Mouse (Mus musculus) limb, embryonic 11.5 days (tissue): Measurements from ENCODE around the gene Ankrd2. TPM values are rescaled to one million over a fixed set of nuclear protein-coding genes. Genes with fewer than 3 reads are reported as not detected.
"Not testable (repeated sequence)": the region's sequence is repeated elsewhere in the genome, so short reads cannot be mapped to it uniquely, and the experiment has no call there.

Experiments
- ATAC-seq: fragments of 200-750 bp; cut with Nextera tagmentation; 2 replicates; pipeline ENCODE4 v1.8.0; 2017; ENCODE audit warnings: low read depth; ENCODE audit not compliant: insufficient number of reproducible peaks, low FRiP score, low TSS enrichment
- DNase-seq: peaks from one replicate; pipeline ENCODE4 v3.0.0-alpha.2; 2015; ENCODE audit warnings: low spot score
- H3K27ac ChIP-seq: fragments of 300-500 bp; sonication (generic); replicated peaks from 2 replicates; pipeline ENCODE4 v1.5.1; 2014; ENCODE audit warnings: low read depth, mild to moderate bottlenecking, low read length
- H3K27me3 ChIP-seq: fragments of 300-500 bp; sonication (generic); 2 replicates; pipeline ENCODE4 v1.6.1; 2014; ENCODE audit warnings: mild to moderate bottlenecking, low read length, mixed read lengths; ENCODE audit not compliant: control insufficient read depth, insufficient read depth
- H3K36me3 ChIP-seq: fragments of 300-500 bp; sonication (generic); 2 replicates; pipeline ENCODE4 v1.6.1; 2014; ENCODE audit warnings: mild to moderate bottlenecking, low read length, moderate library complexity, mixed read lengths; ENCODE audit not compliant: control insufficient read depth, insufficient read depth
- H3K4me1 ChIP-seq: fragments of 300-500 bp; sonication (generic); 2 replicates; pipeline ENCODE4 v1.6.1; 2014; ENCODE audit warnings: low read length, mixed read lengths; ENCODE audit not compliant: control insufficient read depth, insufficient read depth
- H3K4me2 ChIP-seq: fragments of 300-500 bp; sonication (generic); 2 replicates; pipeline ENCODE4 v1.6.1; 2014; ENCODE audit warnings: low read depth, mild to moderate bottlenecking, moderate library complexity; ENCODE audit not compliant: severe bottlenecking
- H3K4me3 ChIP-seq: fragments of 300-500 bp; sonication (generic); 2 replicates; pipeline ENCODE4 v1.5.1; 2014; ENCODE audit warnings: low read depth, low read length
- H3K9ac ChIP-seq: fragments of 300-500 bp; sonication (generic); 2 replicates; pipeline ENCODE4 v1.6.1; 2014; ENCODE audit warnings: mild to moderate bottlenecking, low read length
- H3K9me3 ChIP-seq: fragments of 300-500 bp; sonication (generic); 2 replicates; pipeline ENCODE4 v1.6.1; 2016; ENCODE audit warnings: low read length; ENCODE audit not compliant: control insufficient read depth
- WGBS: fragments of 180-500 bp; shearing (Covaris S2); extraction: QIAGEN DNeasy Blood & Tissue Kit; methylation state at CpG from one replicate; pipeline ENCODE4 v1.1.7; 2014; 5-methylcytosine and 5-hydroxymethylcytosine counted together
- polyA plus RNA-seq: library from polyadenylated mRNA; unstranded; fragments of >200 nt; fragmentation: Nextera tagmentation; extraction: Ambion mirVana; gene quantifications from 2 replicates; pipeline ENCODE4 v1.2.1, GENCODE M21; 2014

Ankrd2 gene
- polyA plus RNA-seq, 1 experiment from 2014 or later: 0.31 TPM

GRCm38 (mm10) chr19:42081613-42082012 is 45.8 kb downstream of the Ankrd2 start:
- 95% methylated on average over 5 of the region's 5 CpGs for WGBS
- not testable (repeated sequence) for H3K4me1 ChIP-seq, ATAC-seq

GRCm38 (mm10) chr19:42085690-42086089 is 49.9 kb downstream of the Ankrd2 start:
- no peak for DNase-seq
- no peak for ATAC-seq
- no peak overlapping the region for H3K27ac ChIP-seq

More at GRCm38 (mm10) chr19:42081613-42082012, 45.8 kb downstream of the Ankrd2 start:
- not testable (repeated sequence) for H3K4me2 ChIP-seq, H3K27ac ChIP-seq, H3K9me3 ChIP-seq, H3K9ac ChIP-seq, H3K4me3 ChIP-seq, DNase-seq, H3K27me3 ChIP-seq, H3K36me3 ChIP-seq

DNA sequence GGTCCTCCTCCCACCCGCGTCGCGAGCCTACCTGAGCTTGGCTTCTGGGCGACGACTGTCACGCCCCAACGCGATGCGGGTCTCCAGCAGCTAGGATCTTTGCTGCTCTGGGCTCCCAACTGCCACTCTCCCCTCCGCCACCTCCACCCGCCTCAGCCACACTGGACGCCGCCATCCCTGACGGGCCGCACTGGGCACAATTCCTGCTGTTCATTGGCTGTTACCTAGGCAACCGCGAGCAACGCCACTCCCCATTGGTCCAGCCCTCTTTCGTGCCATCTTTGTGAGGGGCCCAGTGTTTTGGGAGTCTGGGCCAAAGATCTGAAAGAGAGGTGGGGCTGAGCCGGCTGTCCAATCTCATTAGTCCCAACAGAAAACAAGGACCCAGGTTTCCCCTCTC is 50.4 kb downstream of the Ankrd2 start, which contains the start of gene Morn4:
Gene Morn4, minus strand, starts transcription at position 192 of the 400 bp plus-strand sequence.
- DNase-seq (peak; percentile 97), ATAC-seq (peak; percentile 80)
- Histone ChIP-seq H3K9me3 (no peaks in the 10 kb centered on the region), H3K4me3 (peak within 1 kb of the TSS; percentile 75), H3K36me3 (no peaks in the 10 kb centered on the region), H3K9ac (peak within 1 kb of the TSS; percentile 74), H3K4me1 (peaks cover 7% of the 10 kb centered on the region; the same call in 1 of the 2 replicates), H3K27me3 (no peaks in the 10 kb centered on the region), H3K4me2 (peak within 1 kb of the TSS; percentile 86), H3K27ac (no peak within 1 kb of the TSS)
- 0% methylated on average over 21 of the region's 21 CpGs for WGBS

More at GRCm38 (mm10) chr19:42085690-42086089, 49.9 kb downstream of the Ankrd2 start:
- Histone ChIP-seq H3K27me3 (no peaks in the 10 kb centered on the region), H3K4me3 (peak overlapping the region; percentile 75), H3K4me2 (peak overlapping the region; percentile 86), H3K9ac (peak overlapping the region; percentile 74), H3K36me3 (no peaks in the 10 kb centered on the region), H3K4me1 (peaks cover 6% of the 10 kb centered on the region; the same call in 1 of the 2 replicates), H3K9me3 (no peaks in the 10 kb centered on the region)
- 9% methylated on average over 10 of the region's 10 CpGs for WGBS

DNA sequence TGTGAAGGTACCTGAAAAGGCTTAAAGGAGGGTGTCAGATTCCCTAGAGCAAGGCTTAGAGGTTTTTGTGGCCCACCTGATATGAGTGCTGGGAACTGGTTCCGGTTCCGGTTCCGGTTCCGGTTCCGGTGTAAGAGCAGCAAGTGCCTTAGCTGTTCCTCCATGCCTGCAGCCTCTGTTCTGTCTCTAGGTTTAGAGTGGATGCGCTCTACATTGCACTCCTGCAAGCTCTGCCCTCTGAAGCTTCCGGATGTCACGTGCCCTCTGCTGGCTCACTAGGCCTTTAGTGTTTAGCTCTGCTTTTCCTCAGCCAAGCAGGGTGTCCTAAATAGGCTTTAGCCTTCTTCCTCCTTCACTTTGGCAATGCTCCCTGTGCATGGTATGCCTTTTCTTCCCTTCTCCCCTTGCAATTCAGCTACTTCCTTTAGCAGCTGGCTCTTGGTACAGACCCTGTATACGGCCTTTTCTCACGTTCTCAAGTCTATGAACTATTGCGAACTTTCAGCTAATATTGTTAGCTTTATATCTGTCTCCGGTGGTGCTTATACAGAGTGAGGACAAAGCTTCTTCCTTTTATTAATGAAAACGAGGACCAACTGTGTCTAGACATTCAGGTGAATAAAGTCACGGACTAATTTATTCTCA is 53.4 kb downstream of the Ankrd2 start:
- peak overlapping the region; percentile 93; the same call in 1 of the 2 replicates for H3K4me3 ChIP-seq
- H3K4me1 ChIP-seq: peaks cover 9% of the 10 kb centered on the region; the same call in 1 of the 2 replicates
- H3K27me3 ChIP-seq: no peaks in the 10 kb centered on the region
- no peaks in the 10 kb centered on the region for H3K9me3 ChIP-seq
- 25% methylated on average over 14 of the region's 14 CpGs for whole genome bisulfite sequencing
- H3K36me3 ChIP-seq: no peaks in the 10 kb centered on the region
- ATAC-seq: no peak
- H3K27ac ChIP-seq: peak overlapping the region; percentile 32; the same call in 1 of the 2 replicates
- DNase-seq: peak; percentile 55
- no peak overlapping the region for H3K9ac ChIP-seq
- H3K4me2 ChIP-seq: peak overlapping the region; percentile 81

DNA sequence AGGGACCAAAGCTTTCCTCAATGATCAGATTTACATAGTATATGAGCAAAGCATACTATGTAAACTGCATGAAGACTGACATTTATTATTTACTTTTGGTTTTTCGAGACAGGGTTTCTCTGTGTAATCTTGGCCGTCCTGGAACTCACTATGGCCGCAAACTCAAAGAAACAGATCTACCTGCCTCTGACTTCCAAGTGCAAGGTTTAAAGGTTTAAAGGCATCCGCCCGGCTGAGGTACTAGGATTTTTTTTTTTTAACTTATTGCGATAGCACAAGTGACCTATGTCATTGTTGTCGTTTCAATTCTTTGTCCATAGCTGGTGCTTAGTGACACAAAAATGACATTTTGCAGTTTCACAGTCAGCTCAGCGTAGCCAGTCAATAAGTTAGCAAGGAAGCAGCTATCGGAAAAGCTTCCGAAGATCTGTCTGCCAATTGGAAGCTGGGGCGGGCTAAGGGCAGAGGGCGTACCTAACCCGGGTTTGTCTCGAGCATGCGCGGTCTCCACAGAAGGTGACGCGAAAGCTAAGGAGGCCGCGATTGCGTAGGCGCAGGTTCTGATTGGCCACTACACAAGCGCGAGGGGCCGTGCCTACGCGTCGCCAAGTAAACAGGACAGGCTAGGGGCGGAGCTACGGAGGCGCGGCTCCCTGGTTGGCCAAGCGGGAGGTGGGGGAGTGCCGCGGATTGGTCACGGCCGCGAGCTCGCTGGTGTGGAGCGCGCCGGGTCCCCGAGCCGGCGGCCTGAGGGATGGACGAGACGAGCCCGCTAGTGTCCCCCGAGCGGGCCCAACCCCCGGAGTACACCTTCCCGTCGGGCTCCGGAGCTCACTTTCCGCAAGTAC is 54.2 kb downstream of the Ankrd2 start, which contains the start of gene Pi4k2a:
Gene Pi4k2a, plus strand, starts transcription at position 723 of the 848 bp plus-strand sequence.
- DNase-seq: peak; percentile 98
- peak; percentile 98 for ATAC-seq
- no peaks in the 10 kb centered on the region for H3K9me3 ChIP-seq
- H3K4me2 ChIP-seq: peak within 1 kb of the TSS; percentile 81
- H3K27me3 ChIP-seq: no peaks in the 10 kb centered on the region
- 1% methylated on average over 54 of the region's 55 CpGs for WGBS
- H3K36me3 ChIP-seq: no peaks in the 10 kb centered on the region
- H3K4me1 ChIP-seq: peaks cover 9% of the 10 kb centered on the region; the same call in 1 of the 2 replicates
- H3K27ac ChIP-seq: peak within 1 kb of the TSS; percentile 59
- peak within 1 kb of the TSS; percentile 93 for H3K4me3 ChIP-seq
- H3K9ac ChIP-seq: peak within 1 kb of the TSS; percentile 78

DNA sequence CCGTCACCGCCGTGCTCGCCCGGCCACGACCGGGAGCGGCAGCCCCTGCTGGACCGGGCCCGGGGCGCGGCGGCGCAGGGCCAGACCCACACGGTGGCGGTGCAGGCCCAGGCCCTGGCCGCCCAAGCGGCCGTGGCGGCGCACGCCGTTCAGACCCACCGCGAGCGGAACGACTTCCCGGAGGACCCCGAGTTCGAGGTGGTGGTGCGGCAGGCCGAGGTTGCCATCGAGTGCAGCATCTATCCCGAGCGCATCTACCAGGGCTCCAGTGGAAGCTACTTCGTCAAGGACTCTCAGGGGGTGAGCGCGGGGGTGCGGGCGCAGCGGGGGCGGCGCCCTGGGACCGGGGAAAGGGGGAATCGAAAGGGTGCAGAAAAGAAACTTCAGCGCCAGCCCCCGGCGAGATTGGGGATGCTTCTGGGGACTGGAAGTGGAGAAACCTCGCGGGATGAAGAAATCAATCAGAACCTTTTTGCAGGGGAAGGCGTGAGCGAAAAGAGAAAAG is 54.9 kb downstream of the Ankrd2 start:
- Histone ChIP-seq H3K27me3 (no peaks in the 10 kb centered on the region), H3K9ac (peak overlapping the region; percentile 78), H3K27ac (peak overlapping the region; percentile 59; the same call in 1 of the 2 replicates), H3K4me3 (peak overlapping the region; percentile 93), H3K9me3 (no peaks in the 10 kb centered on the region), H3K36me3 (no peaks in the 10 kb centered on the region), H3K4me1 (peaks cover 9% of the 10 kb centered on the region; the same call in 1 of the 2 replicates), H3K4me2 (peak overlapping the region; percentile 81)
- ATAC-seq (peak; percentile 63), DNase-seq (no peak)
- whole genome bisulfite sequencing: under 1% methylated on average over 36 of the region's 52 CpGs

Other genes starting within 250 kb of the Ankrd2 start
- 43.6 and 44.1 TPM in 2 replicates for gene Arhgap19, start 234.0 kb upstream of the Ankrd2 start, polyA plus RNA-seq
- gene Frat1, start 206.0 kb upstream of the Ankrd2 start, polyA plus RNA-seq: 3.9 and 5.2 TPM in 2 replicates
- 2.4 and 2.7 TPM in 2 replicates for gene Frat2, start 187.9 kb upstream of the Ankrd2 start, polyA plus RNA-seq
- gene Rrp12, start 139.8 kb upstream of the Ankrd2 start, polyA plus RNA-seq: 16.1 and 18.4 TPM in 2 replicates
- 820 and 869 TPM in 2 replicates for gene Pgam1, start 124.1 kb upstream of the Ankrd2 start, polyA plus RNA-seq
- 86.2 and 91.6 TPM in 2 replicates for gene Exosc1, start 102.6 kb upstream of the Ankrd2 start, polyA plus RNA-seq
- 69.3 and 72.1 TPM in 2 replicates for gene Zdhhc16, start 102.5 kb upstream of the Ankrd2 start, polyA plus RNA-seq
- 40.1 and 50.5 TPM in 2 replicates for gene Mms19, start 54.8 kb upstream of the Ankrd2 start, polyA plus RNA-seq
- 10.1 and 10.6 TPM in 2 replicates for gene Ubtd1, start 54.2 kb upstream of the Ankrd2 start, polyA plus RNA-seq
- 1.1 and 1.4 TPM in 2 replicates for gene Hoga1, start 9.6 kb downstream of the Ankrd2 start, polyA plus RNA-seq
- not detected in 2 replicates for gene 4933411K16Rik, start 16.2 kb downstream of the Ankrd2 start, polyA plus RNA-seq
- gene Morn4, start 50.4 kb downstream of the Ankrd2 start, polyA plus RNA-seq: 42.2 and 46.2 TPM in 2 replicates
- gene Pi4k2a, start 54.5 kb downstream of the Ankrd2 start, polyA plus RNA-seq: 28.4 and 29.4 TPM in 2 replicates
- gene Avpi1, start 93.1 kb downstream of the Ankrd2 start, polyA plus RNA-seq: 24.1 and 26.0 TPM in 2 replicates
- 12.3 and 16.6 TPM in 2 replicates for gene Marveld1, start 111.4 kb downstream of the Ankrd2 start, polyA plus RNA-seq
- 11.7 and 12.6 TPM in 2 replicates for gene Zfyve27, start 128.0 kb downstream of the Ankrd2 start, polyA plus RNA-seq
- 0.13 and 0.25 TPM in 2 replicates for gene Sfrp5, start 166.3 kb downstream of the Ankrd2 start, polyA plus RNA-seq
- gene Golga7b, start 211.6 kb downstream of the Ankrd2 start, polyA plus RNA-seq: not detected in 2 replicates